Mouse (Mus musculus) intestine, postnatal 0 days (tissue): ENCODE measurements at regions not wholly inside any gene's neighbourhood (a gene's known extent, or its start where the extent isn't known, plus 50 kb on each side); places are given as distances from the start of the nearest gene placed in this dataset.

Source experiments
- ATAC-seq: fragments of 200-750 bp; cut with Nextera tagmentation; 2 replicates; pipeline ENCODE4 v1.8.0; 2017; ENCODE audit warnings: mild to moderate bottlenecking, moderate TSS enrichment, moderate library complexity
- H3K27ac ChIP-seq: fragments of 300-500 bp; sonication (generic); 2 replicates; pipeline ENCODE4 v1.5.1; 2014; ENCODE audit warnings: mild to moderate bottlenecking, low read depth, low read length, moderate library complexity
- H3K27me3 ChIP-seq: fragments of 300-500 bp; sonication (generic); replicated peaks from 2 replicates; pipeline ENCODE4 v1.6.1; 2014; ENCODE audit warnings: low read length, mixed read lengths; ENCODE audit not compliant: control insufficient read depth, insufficient read depth
- H3K36me3 ChIP-seq: fragments of 300-500 bp; sonication (generic); 2 replicates; pipeline ENCODE4 v1.6.1; 2014; ENCODE audit warnings: mild to moderate bottlenecking, moderate library complexity; ENCODE audit not compliant: control insufficient read depth, insufficient read depth
- H3K4me1 ChIP-seq: fragments of 300-500 bp; sonication (generic); replicated peaks from 2 replicates; pipeline ENCODE4 v1.6.1; 2014; ENCODE audit warnings: antibody characterized with exemption, low read length, mixed read lengths; ENCODE audit not compliant: control insufficient read depth, insufficient read depth
- H3K4me2 ChIP-seq: fragments of 300-500 bp; sonication (generic); replicated peaks from 2 replicates; pipeline ENCODE4 v1.6.1; 2014; ENCODE audit warnings: low read depth, mild to moderate bottlenecking, moderate library complexity
- H3K4me3 ChIP-seq: fragments of 300-500 bp; sonication (generic); 2 replicates; pipeline ENCODE4 v1.5.1; 2014; ENCODE audit warnings: low read depth, low read length
- H3K9ac ChIP-seq: fragments of 300-500 bp; sonication (generic); 2 replicates; pipeline ENCODE4 v1.6.1; 2014; ENCODE audit warnings: mild to moderate bottlenecking, low read depth, low read length
- H3K9me3 ChIP-seq: fragments of 300-500 bp; sonication (generic); 2 replicates; pipeline ENCODE4 v1.6.1; 2016; ENCODE audit warnings: mixed run types; ENCODE audit not compliant: control insufficient read depth
- CTCF ChIP-seq: sonication (generic); IDR thresholded peaks from 2 replicates; pipeline ENCODE4 v1.5.1; 2016; ENCODE audit warnings: low read depth, mild to moderate bottlenecking, control low read depth, antibody characterized with exemption, moderate library complexity
- WGBS: fragments of 180-500 bp; shearing (Covaris S2); extraction: QIAGEN DNeasy Blood & Tissue Kit; methylation state at CpG from one replicate; pipeline ENCODE4 v1.1.7; 2014; 5-methylcytosine and 5-hydroxymethylcytosine counted together

DNA sequence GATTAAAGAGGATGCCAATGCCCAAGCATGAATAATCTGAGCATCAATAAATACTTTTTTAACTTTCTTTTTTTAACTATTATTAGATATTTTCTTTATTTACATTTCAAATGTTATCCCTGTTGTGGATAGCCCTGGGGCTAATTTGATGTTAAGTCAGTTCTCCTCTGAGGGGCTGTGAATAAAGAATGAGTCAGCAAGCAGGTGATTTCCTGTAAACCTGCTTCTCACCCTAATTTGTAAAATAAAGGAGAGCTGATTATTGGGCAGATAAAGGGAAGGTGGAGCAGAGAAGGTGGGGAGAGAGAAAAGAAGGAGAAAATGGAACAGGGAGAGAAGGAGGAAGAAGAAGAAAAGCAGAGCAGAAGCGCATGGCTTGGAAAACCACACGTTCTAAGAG, 1442.8 kb downstream of the 4930444P10Rik start:
- no peak for ATAC-seq
- Histone ChIP-seq H3K4me3 (no peak overlapping the region), H3K9ac (no peak overlapping the region), H3K27me3 (no peaks in the 10 kb centered on the region), H3K36me3 (no peaks in the 10 kb centered on the region), H3K4me1 (no peaks in the 10 kb centered on the region), H3K27ac (no peak overlapping the region), H3K4me2 (no peak overlapping the region), H3K9me3 (no peaks in the 10 kb centered on the region)
- no peak for TF ChIP-seq CTCF
- WGBS: 77% methylated on average over 2 of the region's 2 CpGs

DNA sequence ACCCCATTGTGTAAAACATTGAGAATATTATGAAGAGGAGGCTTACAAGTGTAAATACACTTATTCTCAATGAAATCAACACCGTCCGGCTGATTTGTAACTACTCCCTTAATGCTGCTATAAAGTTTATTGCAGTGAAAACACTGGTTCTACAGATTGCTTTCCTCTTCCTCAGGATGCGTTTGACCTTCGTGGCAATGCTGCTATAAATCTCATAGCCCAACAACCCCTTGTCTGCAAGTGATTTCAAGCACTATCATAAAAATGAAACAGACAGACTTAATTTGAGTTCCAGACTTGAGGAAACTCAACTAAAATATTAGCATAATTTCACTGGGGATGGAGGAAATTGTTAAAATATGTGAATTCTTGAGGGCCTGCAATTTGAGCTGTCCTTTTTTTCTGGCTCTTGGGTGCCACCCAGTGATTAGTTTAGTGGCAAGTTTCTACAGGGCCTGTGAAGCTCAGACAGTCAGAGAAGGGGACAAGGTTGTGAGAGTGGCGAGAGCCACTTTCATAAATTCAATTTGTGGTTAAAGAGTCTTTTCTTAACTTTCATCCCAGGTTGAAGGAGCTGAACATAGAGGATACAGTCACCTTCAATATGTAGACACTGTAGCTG, 1457.4 kb downstream of the 4930444P10Rik start:
- Histone ChIP-seq H3K36me3 (no peaks in the 10 kb centered on the region), H3K4me3 (no peak overlapping the region), H3K27ac (no peak overlapping the region), H3K4me1 (no peaks in the 10 kb centered on the region), H3K27me3 (no peaks in the 10 kb centered on the region), H3K9me3 (no peaks in the 10 kb centered on the region), H3K9ac (no peak overlapping the region), H3K4me2 (no peak overlapping the region)
- ATAC-seq: no peak
- peak; percentile 45 for TF ChIP-seq CTCF
- 29% methylated on average over 5 of the region's 5 CpGs for WGBS

DNA sequence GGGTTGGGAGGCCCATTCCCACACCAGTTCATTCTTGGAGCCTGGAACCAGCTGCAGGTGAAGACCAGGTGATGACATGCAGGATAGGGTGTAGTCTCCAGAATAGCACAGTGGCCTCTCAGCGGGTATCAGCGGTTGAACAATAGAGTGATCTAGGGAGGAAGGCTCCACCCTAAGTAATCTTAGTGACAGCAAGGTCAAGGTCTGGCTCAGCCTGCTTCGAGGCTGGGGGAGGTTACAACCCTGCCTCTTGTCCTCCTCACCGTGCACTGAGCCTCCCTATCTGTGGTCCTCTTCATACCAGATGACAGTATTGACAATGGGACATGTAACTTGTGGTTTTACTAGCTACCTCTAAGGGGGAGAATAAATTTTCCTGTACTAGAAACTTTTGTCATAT, 1461.1 kb downstream of the 4930444P10Rik start:
- Histone ChIP-seq H3K4me2 (no peak overlapping the region), H3K27me3 (no peaks in the 10 kb centered on the region), H3K4me3 (no peak overlapping the region), H3K4me1 (no peaks in the 10 kb centered on the region), H3K27ac (no peak overlapping the region), H3K36me3 (no peaks in the 10 kb centered on the region), H3K9me3 (no peaks in the 10 kb centered on the region), H3K9ac (no peak overlapping the region)
- no peak for ATAC-seq
- no peak for TF ChIP-seq CTCF
- WGBS: 33% methylated on average over 4 of the region's 4 CpGs

GRCm38 (mm10) chr1:14627204-14627603, 1465.9 kb downstream of the 4930444P10Rik start:
- no peak overlapping the region for H3K4me2 ChIP-seq
- ATAC-seq: no peak
- no peak overlapping the region for H3K9ac ChIP-seq
- no peaks in the 10 kb centered on the region for H3K27me3 ChIP-seq
- TF ChIP-seq CTCF: no peak
- 76% methylated on average over 6 of the region's 6 CpGs for WGBS
- H3K27ac ChIP-seq: no peak overlapping the region
- H3K9me3 ChIP-seq: no peaks in the 10 kb centered on the region
- H3K4me3 ChIP-seq: no peak overlapping the region
- H3K4me1 ChIP-seq: no peaks in the 10 kb centered on the region
- no peaks in the 10 kb centered on the region for H3K36me3 ChIP-seq

- Histone ChIP-seq H3K27ac (no peak overlapping the region), H3K4me2 (no peak overlapping the region), H3K9ac (no peak overlapping the region), H3K36me3 (no peaks in the 10 kb centered on the region), H3K9me3 (no peaks in the 10 kb centered on the region), H3K27me3 (no peaks in the 10 kb centered on the region), H3K4me1 (no peaks in the 10 kb centered on the region), H3K4me3 (no peak overlapping the region)
- 82% methylated on average over 4 of the region's 4 CpGs for WGBS
- no peak for ATAC-seq
- TF ChIP-seq CTCF: no peak
Observed at GRCm38 (mm10) chr1:14626685-14627084, 1466.4 kb downstream of the 4930444P10Rik start.

DNA sequence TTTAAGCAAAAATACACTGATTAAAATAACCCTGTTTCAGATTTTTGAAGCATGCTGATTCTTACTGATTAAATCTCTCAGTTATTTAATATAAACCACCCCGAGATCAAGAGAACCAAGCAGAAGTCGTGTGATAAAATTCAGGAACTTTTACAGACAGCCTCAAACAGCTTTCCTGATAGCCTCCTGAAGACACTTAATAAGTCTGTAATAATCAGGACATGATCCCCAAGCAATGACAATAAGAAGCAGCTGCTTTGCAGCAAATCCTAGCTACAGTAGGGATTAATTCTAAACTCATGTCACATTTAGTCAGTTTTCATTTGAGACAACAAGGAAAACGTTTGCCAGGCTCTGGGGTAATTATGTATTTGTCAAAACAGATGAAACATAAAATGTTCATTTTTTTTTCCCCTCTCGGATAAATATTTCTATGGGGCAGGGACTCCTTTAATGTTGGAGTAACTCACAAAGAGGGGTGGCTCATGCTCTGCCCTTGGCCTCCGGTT, 1472.1 kb downstream of the 4930444P10Rik start:
- H3K9ac ChIP-seq: no peak overlapping the region
- no peak overlapping the region for H3K4me2 ChIP-seq
- no peak for ATAC-seq
- H3K36me3 ChIP-seq: no peaks in the 10 kb centered on the region
- H3K9me3 ChIP-seq: no peaks in the 10 kb centered on the region
- WGBS: 64% methylated on average over 5 of the region's 5 CpGs
- no peaks in the 10 kb centered on the region for H3K4me1 ChIP-seq
- no peak overlapping the region for H3K4me3 ChIP-seq
- H3K27ac ChIP-seq: no peak overlapping the region
- H3K27me3 ChIP-seq: no peaks in the 10 kb centered on the region
- TF ChIP-seq CTCF: no peak
